Mouse (Mus musculus): ENCODE measurements at regions not wholly inside any gene's neighbourhood (a gene's known extent, or its start where the extent isn't known, plus 50 kb on each side); places are given as distances from the start of the nearest gene placed in this dataset.
"Not testable (repeated sequence)": the region's sequence is repeated elsewhere in the genome, so short reads cannot be mapped to it uniquely, and the experiment has no call there.

GRCm38 (mm10) chr4:131159712-131160111, 215.5 kb downstream of the Matn1 start:
- no peak for DNase-seq (ENCODE audit: inconsistent ontology term)

GRCm38 (mm10) chr4:131160135-131160534, 215.9 kb downstream of the Matn1 start:
- DNase-seq (ENCODE audit: inconsistent ontology term), result no peak

- DNase-seq (ENCODE audit: inconsistent ontology term), result no peak
These were observed 217.3 kb downstream of the Matn1 start for GRCm38 (mm10) chr4:131161501-131161900.

- DNase-seq (ENCODE audit: inconsistent ontology term), result peak; percentile 19
These were observed 219.7 kb downstream of the Matn1 start for GRCm38 (mm10) chr4:131163782-131164315.

- peak; percentile 42 for DNase-seq (ENCODE audit: inconsistent ontology term)
These were observed 222.5 kb downstream of the Matn1 start for GRCm38 (mm10) chr4:131166574-131167270.

- DNase-seq (ENCODE audit: inconsistent ontology term), result no peak
These were observed 223.7 kb downstream of the Matn1 start for GRCm38 (mm10) chr4:131167921-131168320.

- DNase-seq (ENCODE audit: inconsistent ontology term), result peak; percentile 8
These were observed 229.7 kb downstream of the Matn1 start for GRCm38 (mm10) chr4:131173783-131174460.

GRCm38 (mm10) chr4:131176701-131177100, 232.5 kb downstream of the Matn1 start:
- no peak for DNase-seq (ENCODE audit: inconsistent ontology term)

GRCm38 (mm10) chr4:131177889-131178288, 233.7 kb downstream of the Matn1 start:
- no peak for DNase-seq (ENCODE audit: inconsistent ontology term)

- not testable (repeated sequence) for DNase-seq (ENCODE audit: inconsistent ontology term)
These were observed 234.5 kb downstream of the Matn1 start for GRCm38 (mm10) chr4:131178642-131179041.

GRCm38 (mm10) chr4:131188066-131188465, 243.9 kb downstream of the Matn1 start:
- DNase-seq (ENCODE audit: inconsistent ontology term), result no peak

- peak; percentile 84 for DNase-seq (ENCODE audit: inconsistent ontology term)
These were observed 247.1 kb downstream of the Matn1 start for GRCm38 (mm10) chr4:131191106-131191880.

- DNase-seq (ENCODE audit: inconsistent ontology term), result no peak
These were observed 249.8 kb downstream of the Matn1 start for GRCm38 (mm10) chr4:131193900-131194419.

- DNase-seq (ENCODE audit: inconsistent ontology term), result no peak
These were observed 252.0 kb downstream of the Matn1 start for GRCm38 (mm10) chr4:131196147-131196546.

GRCm38 (mm10) chr4:131203721-131204120, 259.5 kb downstream of the Matn1 start:
- DNase-seq (ENCODE audit: inconsistent ontology term), result no peak

GRCm38 (mm10) chr4:131204722-131205121, 260.5 kb downstream of the Matn1 start:
- no peak for DNase-seq (ENCODE audit: inconsistent ontology term)

GRCm38 (mm10) chr4:131205127-131205526, 260.9 kb downstream of the Matn1 start:
- DNase-seq (ENCODE audit: inconsistent ontology term), result no peak

GRCm38 (mm10) chr4:131205685-131206084, 261.5 kb downstream of the Matn1 start:
- DNase-seq (ENCODE audit: inconsistent ontology term), result no peak

GRCm38 (mm10) chr4:131206181-131206885, 262.1 kb downstream of the Matn1 start:
- no peak for DNase-seq (ENCODE audit: inconsistent ontology term)

- DNase-seq (ENCODE audit: inconsistent ontology term), result peak; percentile 43
These were observed 262.7 kb downstream of the Matn1 start for GRCm38 (mm10) chr4:131206886-131207200.

GRCm38 (mm10) chr4:131207249-131207648, 263.1 kb downstream of the Matn1 start:
- no peak for DNase-seq (ENCODE audit: inconsistent ontology term)

Data from Muller cell, postnatal 12 days (primary cell).